Mouse (Mus musculus): Measurements from ENCODE around the gene Tbc1d10a. TPM values are rescaled to one million over a fixed set of nuclear protein-coding genes. Genes with fewer than 3 reads are reported as not detected.

Gene Tbc1d10a
- polyA plus RNA-seq (2015; fragmentation: Nextera tagmentation; extraction: Ambion mirVana) = 37.6 and 41.0 TPM in 2 replicates

- 0% methylated on average over 62 of the region's 71 CpGs for WGBS
- no peaks in the 10 kb centered on the region for H3K9me3 ChIP-seq (ENCODE audit: control insufficient read depth, low read length)
- H3K27me3 ChIP-seq (replicated peaks; ENCODE audit: control insufficient read depth, insufficient read depth, low read length) = no peaks in the 10 kb centered on the region
- ATAC-seq = peak; percentile 99
- H3K4me1 ChIP-seq (ENCODE audit: control insufficient read depth, insufficient read depth, low read depth, low read length) = peaks cover 12% of the 10 kb centered on the region
- H3K36me3 ChIP-seq (ENCODE audit: control insufficient read depth, insufficient read depth, low read length) = 0 out of 2 replicates have a peak, but pooled peaks cover 3% of the 10 kb centered on the region
- H3K4me2 ChIP-seq (ENCODE audit: low read length) = peak within 1 kb of the TSS; percentile 94
- peak within 1 kb of the TSS; percentile 94 for H3K9ac ChIP-seq (ENCODE audit: low read depth, low read length)
- peak within 1 kb of the TSS; percentile 76; the same call in 1 of the 2 replicates for H3K27ac ChIP-seq (ENCODE audit: low read depth, low read length)
- peak within 1 kb of the TSS; percentile 92 for H3K4me3 ChIP-seq (ENCODE audit: low read length)
These were observed at the start of gene Tbc1d10a for GRCm38 (mm10) chr11:4186486-4187317. Gene Tbc1d10a, plus strand, starts transcription at chr11:4186789.

- 60% methylated on average over 2 of the region's 2 CpGs for WGBS
- no peak for ATAC-seq
- Histone ChIP-seq H3K4me2 (ENCODE audit: low read length) (no peak overlapping the region), H3K27me3 (replicated peaks; ENCODE audit: control insufficient read depth, insufficient read depth, low read length) (no peaks in the 10 kb centered on the region), H3K4me3 (ENCODE audit: low read length) (no peak overlapping the region), H3K9me3 (ENCODE audit: control insufficient read depth, low read length) (no peaks in the 10 kb centered on the region), H3K9ac (ENCODE audit: low read depth, low read length) (no peak overlapping the region), H3K36me3 (ENCODE audit: control insufficient read depth, insufficient read depth, low read length) (peaks cover 43% of the 10 kb centered on the region), H3K4me1 (ENCODE audit: control insufficient read depth, insufficient read depth, low read depth, low read length) (peaks cover 21% of the 10 kb centered on the region), H3K27ac (ENCODE audit: low read depth, low read length) (no peak overlapping the region)
These were observed 47.6 kb upstream of the Tbc1d10a start for GRCm38 (mm10) chr11:4138964-4139363.

GRCm38 (mm10) chr11:4141505-4141904 is 45.1 kb upstream of the Tbc1d10a start:
- peaks cover 13% of the 10 kb centered on the region for H3K4me1 ChIP-seq (ENCODE audit: control insufficient read depth, insufficient read depth, low read depth, low read length)
- no peak overlapping the region for H3K27ac ChIP-seq (ENCODE audit: low read depth, low read length)
- H3K9me3 ChIP-seq (ENCODE audit: control insufficient read depth, low read length) = no peaks in the 10 kb centered on the region
- H3K27me3 ChIP-seq (replicated peaks; ENCODE audit: control insufficient read depth, insufficient read depth, low read length) = no peaks in the 10 kb centered on the region
- no peak for ATAC-seq
- H3K36me3 ChIP-seq (ENCODE audit: control insufficient read depth, insufficient read depth, low read length) = peaks cover 49% of the 10 kb centered on the region
- H3K4me3 ChIP-seq (ENCODE audit: low read length) = no peak overlapping the region
- H3K9ac ChIP-seq (ENCODE audit: low read depth, low read length) = no peak overlapping the region
- H3K4me2 ChIP-seq (ENCODE audit: low read length) = no peak overlapping the region

GRCm38 (mm10) chr11:4142352-4142751 is 44.2 kb upstream of the Tbc1d10a start:
- Histone ChIP-seq H3K4me3 (ENCODE audit: low read length) (no peak overlapping the region), H3K27me3 (replicated peaks; ENCODE audit: control insufficient read depth, insufficient read depth, low read length) (no peaks in the 10 kb centered on the region), H3K9me3 (ENCODE audit: control insufficient read depth, low read length) (no peaks in the 10 kb centered on the region), H3K4me2 (ENCODE audit: low read length) (no peak overlapping the region), H3K4me1 (ENCODE audit: control insufficient read depth, insufficient read depth, low read depth, low read length) (peaks cover 4% of the 10 kb centered on the region), H3K9ac (ENCODE audit: low read depth, low read length) (no peak overlapping the region), H3K27ac (ENCODE audit: low read depth, low read length) (no peak overlapping the region), H3K36me3 (ENCODE audit: control insufficient read depth, insufficient read depth, low read length) (peaks cover 49% of the 10 kb centered on the region)
- ATAC-seq = no peak
- WGBS = 87% methylated on average over 4 of the region's 4 CpGs

GRCm38 (mm10) chr11:4143281-4144062 is 43.1 kb upstream of the Tbc1d10a start:
- peaks cover 49% of the 10 kb centered on the region for H3K36me3 ChIP-seq (ENCODE audit: control insufficient read depth, insufficient read depth, low read length)
- H3K4me1 ChIP-seq (ENCODE audit: control insufficient read depth, insufficient read depth, low read depth, low read length) = no peaks in the 10 kb centered on the region
- peak overlapping the region; percentile 5; the same call in 1 of the 2 replicates for H3K27ac ChIP-seq (ENCODE audit: low read depth, low read length)
- H3K4me2 ChIP-seq (ENCODE audit: low read length) = no peak overlapping the region
- 86% methylated on average over 21 of the region's 21 CpGs for WGBS
- no peaks in the 10 kb centered on the region for H3K27me3 ChIP-seq (replicated peaks; ENCODE audit: control insufficient read depth, insufficient read depth, low read length)
- no peaks in the 10 kb centered on the region for H3K9me3 ChIP-seq (ENCODE audit: control insufficient read depth, low read length)
- H3K9ac ChIP-seq (ENCODE audit: low read depth, low read length) = no peak overlapping the region
- peak; percentile 74 for ATAC-seq
- H3K4me3 ChIP-seq (ENCODE audit: low read length) = no peak overlapping the region

GRCm38 (mm10) chr11:4146381-4146780 is 40.2 kb upstream of the Tbc1d10a start:
- H3K27me3 ChIP-seq (replicated peaks; ENCODE audit: control insufficient read depth, insufficient read depth, low read length) = no peaks in the 10 kb centered on the region
- 72% methylated on average over 6 of the region's 6 CpGs for WGBS

GRCm38 (mm10) chr11:4147098-4147497 is 39.5 kb upstream of the Tbc1d10a start:
- Histone ChIP-seq H3K9me3 (ENCODE audit: control insufficient read depth, low read length) (no peaks in the 10 kb centered on the region), H3K4me3 (ENCODE audit: low read length) (no peak overlapping the region), H3K27me3 (replicated peaks; ENCODE audit: control insufficient read depth, insufficient read depth, low read length) (no peaks in the 10 kb centered on the region), H3K4me1 (ENCODE audit: control insufficient read depth, insufficient read depth, low read depth, low read length) (no peaks in the 10 kb centered on the region), H3K27ac (ENCODE audit: low read depth, low read length) (no peak overlapping the region), H3K4me2 (ENCODE audit: low read length) (no peak overlapping the region), H3K36me3 (ENCODE audit: control insufficient read depth, insufficient read depth, low read length) (peaks cover 22% of the 10 kb centered on the region), H3K9ac (ENCODE audit: low read depth, low read length) (no peak overlapping the region)
- ATAC-seq = no peak
- 90% methylated on average over 10 of the region's 10 CpGs for WGBS

More at GRCm38 (mm10) chr11:4146381-4146780, 40.2 kb upstream of the Tbc1d10a start:
- Histone ChIP-seq H3K4me1 (ENCODE audit: control insufficient read depth, insufficient read depth, low read depth, low read length) (no peaks in the 10 kb centered on the region), H3K9me3 (ENCODE audit: control insufficient read depth, low read length) (no peaks in the 10 kb centered on the region), H3K4me2 (ENCODE audit: low read length) (no peak overlapping the region), H3K36me3 (ENCODE audit: control insufficient read depth, insufficient read depth, low read length) (peaks cover 30% of the 10 kb centered on the region), H3K27ac (ENCODE audit: low read depth, low read length) (no peak overlapping the region), H3K9ac (ENCODE audit: low read depth, low read length) (no peak overlapping the region), H3K4me3 (ENCODE audit: low read length) (no peak overlapping the region)
- ATAC-seq = no peak

- Histone ChIP-seq H3K4me3 (ENCODE audit: low read length) (no peak overlapping the region), H3K27ac (ENCODE audit: low read depth, low read length) (no peak overlapping the region), H3K27me3 (replicated peaks; ENCODE audit: control insufficient read depth, insufficient read depth, low read length) (no peaks in the 10 kb centered on the region), H3K36me3 (ENCODE audit: control insufficient read depth, insufficient read depth, low read length) (peaks cover 13% of the 10 kb centered on the region), H3K9ac (ENCODE audit: low read depth, low read length) (no peak overlapping the region), H3K4me2 (ENCODE audit: low read length) (no peak overlapping the region), H3K4me1 (ENCODE audit: control insufficient read depth, insufficient read depth, low read depth, low read length) (no peaks in the 10 kb centered on the region), H3K9me3 (ENCODE audit: control insufficient read depth, low read length) (no peaks in the 10 kb centered on the region)
- no peak for ATAC-seq
- 91% methylated on average over 5 of the region's 5 CpGs for WGBS
These were observed 38.5 kb upstream of the Tbc1d10a start for GRCm38 (mm10) chr11:4148120-4148519.

GRCm38 (mm10) chr11:4148536-4149156 is 37.9 kb upstream of the Tbc1d10a start:
- Histone ChIP-seq H3K27ac (ENCODE audit: low read depth, low read length) (no peak overlapping the region), H3K36me3 (ENCODE audit: control insufficient read depth, insufficient read depth, low read length) (peaks cover 9% of the 10 kb centered on the region), H3K4me2 (ENCODE audit: low read length) (no peak overlapping the region), H3K4me3 (ENCODE audit: low read length) (no peak overlapping the region), H3K9ac (ENCODE audit: low read depth, low read length) (no peak overlapping the region), H3K4me1 (ENCODE audit: control insufficient read depth, insufficient read depth, low read depth, low read length) (no peaks in the 10 kb centered on the region), H3K27me3 (replicated peaks; ENCODE audit: control insufficient read depth, insufficient read depth, low read length) (no peaks in the 10 kb centered on the region), H3K9me3 (ENCODE audit: control insufficient read depth, low read length) (no peaks in the 10 kb centered on the region)
- no peak for ATAC-seq
- 83% methylated on average over 9 of the region's 9 CpGs for WGBS

Data from hindbrain, embryonic 16.5 days (tissue).